In genomic region chr1:84933472-84934150, GRCm38 (mm10) we compare ENCODE assay signal across 8 mouse cellular contexts. TPM values are rescaled to one million over a fixed set of nuclear protein-coding genes. Genes with fewer than 3 reads are reported as not detected.
A peak's percentile ranks its signal among the peaks of the same experiment; 100 is the strongest.
DNase-seq lines count a peak whose midpoint lies in the region; ATAC-seq and TF ChIP-seq lines count a peak whose summit lies in the region.

No protein-coding gene starts in this region.

- peak overlapping the region; percentile 58 for H3K4me3 ChIP-seq in bone marrow macrophage, adult 2 months (ENCODE audit: insufficient read depth, low read length)
- H3K4me3 ChIP-seq in embryonic facial prominence, embryonic 14.5 days (ENCODE audit: low read depth, low read length), result peak overlapping the region; percentile 53
- H3K4me3 ChIP-seq in heart, embryonic 12.5 days, result peak overlapping the region; percentile 60
- H3K4me3 ChIP-seq in kidney, embryonic 16.5 days (ENCODE audit: low read length), result peak overlapping the region; percentile 61

- no peak overlapping the region for H3K27ac ChIP-seq in bone marrow macrophage, adult 2 months (ENCODE audit: insufficient read depth, low read depth, low read length)
- H3K27ac ChIP-seq in embryonic facial prominence, embryonic 14.5 days (replicated peaks; ENCODE audit: low read depth, low read length), result no peak overlapping the region
- H3K27ac ChIP-seq in heart, embryonic 12.5 days (ENCODE audit: poor library complexity, severe bottlenecking), result no peak overlapping the region
- no peak overlapping the region for H3K27ac ChIP-seq in kidney, embryonic 16.5 days (ENCODE audit: low read length)

- DNase-seq in A20 (ENCODE audit: low read depth, low spot score), result peak; percentile 58
- peak; percentile 60 for DNase-seq in embryonic facial prominence, embryonic 14.5 days (ENCODE audit: low spot score)
- DNase-seq in liver, result peak; percentile 71
- DNase-seq in testis, postnatal 10 days (ENCODE audit: low spot score), result peak; percentile 92

- no peaks in the 10 kb centered on the region for H3K9me3 ChIP-seq in embryonic facial prominence, embryonic 14.5 days (ENCODE audit: control insufficient read depth, low read length)
- H3K9me3 ChIP-seq in heart, embryonic 12.5 days (replicated peaks), result no peaks in the 10 kb centered on the region
- H3K9me3 ChIP-seq in kidney, embryonic 16.5 days (ENCODE audit: low read length), result no peaks in the 10 kb centered on the region

- 0 out of 2 replicates have a peak overlapping the region, but pooled peaks have one; percentile 64 for H3K9ac ChIP-seq in embryonic facial prominence, embryonic 14.5 days (ENCODE audit: low read depth, low read length)
- no peak overlapping the region for H3K9ac ChIP-seq in heart, embryonic 12.5 days
- no peak overlapping the region for H3K9ac ChIP-seq in kidney, embryonic 16.5 days (replicated peaks; ENCODE audit: low read length)

- WGBS in embryonic facial prominence, embryonic 14.5 days, result 14% methylated on average over 22 of the region's 22 CpGs
- WGBS in heart, embryonic 12.5 days, result 11% methylated on average over 22 of the region's 22 CpGs
- 13% methylated on average over 22 of the region's 22 CpGs for WGBS in kidney, embryonic 16.5 days

- H3K27me3 ChIP-seq in embryonic facial prominence, embryonic 14.5 days (replicated peaks; ENCODE audit: control insufficient read depth, insufficient read depth, low read length), result peaks cover 21% of the 10 kb centered on the region
- peaks cover 29% of the 10 kb centered on the region for H3K27me3 ChIP-seq in heart, embryonic 12.5 days (replicated peaks)
- peaks cover 22% of the 10 kb centered on the region for H3K27me3 ChIP-seq in kidney, embryonic 16.5 days (ENCODE audit: insufficient read depth, low read length)

- ATAC-seq in embryonic facial prominence, embryonic 14.5 days (ENCODE audit: low read depth), result no peak; the same call in 1 of the 2 replicates
- ATAC-seq in heart, embryonic 12.5 days (ENCODE audit: insufficient number of reproducible peaks, low FRiP score), result no peak
- no peak; the same call in 1 of the 2 replicates for ATAC-seq in kidney, embryonic 16.5 days (ENCODE audit: low FRiP score, low TSS enrichment)
- ATAC-seq in monocyte, adult 5-6 weeks (replicated peaks; ENCODE audit: insufficient number of reproducible peaks, low FRiP score, low TSS enrichment, poor library complexity, severe bottlenecking), result peak; percentile 25; the same call in 1 of the 2 replicates

- TF ChIP-seq CTCF in bone marrow macrophage, adult 2 months (IDR thresholded peaks at IDR 0.05; ENCODE audit: low read depth, low read length), result peak; percentile 89

- H3K36me3 ChIP-seq in embryonic facial prominence, embryonic 14.5 days (ENCODE audit: control insufficient read depth, insufficient read depth, low read length), result no peaks in the 10 kb centered on the region
- H3K36me3 ChIP-seq in heart, embryonic 12.5 days, result no peaks in the 10 kb centered on the region
- no peaks in the 10 kb centered on the region for H3K36me3 ChIP-seq in kidney, embryonic 16.5 days (ENCODE audit: insufficient read depth, low read length)

- no peak for TF ChIP-seq POLR2A in bone marrow macrophage, adult 2 months (IDR thresholded peaks at IDR 0.05; ENCODE audit: borderline replicate concordance, low read depth, low read length)

- peaks cover 6% of the 10 kb centered on the region for H3K4me1 ChIP-seq in bone marrow macrophage, adult 2 months (ENCODE audit: control insufficient read depth, insufficient read depth, low read length)
- no peaks in the 10 kb centered on the region for H3K4me1 ChIP-seq in embryonic facial prominence, embryonic 14.5 days (ENCODE audit: control insufficient read depth, insufficient read depth, low read length)
- 0 out of 2 replicates have a peak, but pooled peaks cover 5% of the 10 kb centered on the region for H3K4me1 ChIP-seq in heart, embryonic 12.5 days (replicated peaks)
- no peaks in the 10 kb centered on the region for H3K4me1 ChIP-seq in kidney, embryonic 16.5 days (ENCODE audit: insufficient read depth, low read length)

- peak overlapping the region; percentile 88 for H3K4me2 ChIP-seq in embryonic facial prominence, embryonic 14.5 days (ENCODE audit: low read depth, low read length)
- peak overlapping the region; percentile 95 for H3K4me2 ChIP-seq in heart, embryonic 12.5 days
- H3K4me2 ChIP-seq in kidney, embryonic 16.5 days (replicated peaks; ENCODE audit: low read depth, low read length), result peak overlapping the region; percentile 96

RNA-seq across cellular contexts. Expression of gene Slc16a14, which starts 1.3 kb away (rescaled TPM):
- polyA plus RNA-seq in bone marrow macrophage, adult 2 months (2012; ENCODE audit: insufficient read depth, insufficient read length, missing spikeins), result not detected in 2 replicates
- 0.38 and 0.45 TPM in 2 replicates for polyA plus RNA-seq in embryonic facial prominence, embryonic 14.5 days (2014; fragmentation: Nextera tagmentation; extraction: Ambion mirVana)
- polyA plus RNA-seq in heart, embryonic 12.5 days (2016; fragmentation: Nextera tagmentation; extraction: Ambion mirVana), result 0.17 and 0.26 TPM in 2 replicates
- polyA plus RNA-seq in kidney, embryonic 16.5 days (2015; fragmentation: Nextera tagmentation; extraction: Ambion mirVana), result 0.19 and 0.35 TPM in 2 replicates
- total RNA-seq in monocyte, adult 5-6 weeks (2017), result 0.29 TPM in 1 of 3 replicates, not detected in the others
